Mouse (Mus musculus) ES-E14 (cell line): Measurements from ENCODE around the gene Vps50. TPM values are rescaled to one million over a fixed set of nuclear protein-coding genes. Genes with fewer than 3 reads are reported as not detected.
A peak's percentile ranks its signal among the peaks of the same experiment; 100 is the strongest.
"Not testable (repeated sequence)": the region's sequence is repeated elsewhere in the genome, so short reads cannot be mapped to it uniquely, and the experiment has no call there.

Experiments
- DNase-seq: peaks from one replicate; pipeline ENCODE4 v3.0.0-alpha.2; 2013; ENCODE audit warnings: low read depth, low spot score
- H3K27ac ChIP-seq: 2 replicates; pipeline ENCODE4 v1.5.1; 2012; ENCODE audit warnings: low read depth, mild to moderate bottlenecking, low read length, moderate library complexity, mixed read lengths; ENCODE audit not compliant: poor library complexity, insufficient read depth, severe bottlenecking
- H3K36me3 ChIP-seq: 2 replicates; pipeline ENCODE4 v1.6.1; 2012; ENCODE audit warnings: mild to moderate bottlenecking, low read length, moderate library complexity, mixed read lengths; ENCODE audit not compliant: control insufficient read depth, poor library complexity, insufficient read depth, severe bottlenecking
- H3K4me1 ChIP-seq, 2 experiments: fragments of 150-350 bp in 1 of 2; sonication (generic) in 1 of 2; 2 replicates each; pipeline ENCODE4 v1.6.1; 2012; ENCODE audit warnings: low read length in 2 of 2, mild to moderate bottlenecking in 1 of 2, mixed read lengths in 1 of 2; ENCODE audit not compliant: control insufficient read depth in 2 of 2, insufficient read depth in 2 of 2, poor library complexity in 1 of 2
- H3K4me3 ChIP-seq, 2 experiments: fragments of 150-350 bp in 1 of 2; sonication (generic) in 1 of 2; 2 replicates each; pipeline ENCODE4 v1.5.1; 2012; ENCODE audit warnings: low read length in 2 of 2, low read depth in 1 of 2, mild to moderate bottlenecking in 1 of 2, mixed read lengths in 1 of 2; ENCODE audit not compliant: insufficient read depth in 1 of 2, poor library complexity in 1 of 2, severe bottlenecking in 1 of 2
- H3K9ac ChIP-seq: 2 replicates; pipeline ENCODE4 v1.6.1; 2012; ENCODE audit warnings: low read depth, mild to moderate bottlenecking, low read length, mixed read lengths; ENCODE audit not compliant: poor library complexity, insufficient read depth, severe bottlenecking
- H3K9me3 ChIP-seq: fragments of 150-350 bp; sonication (generic); 2 replicates; pipeline ENCODE4 v1.6.1; 2012; ENCODE audit warnings: low read depth, mild to moderate bottlenecking, low read length; ENCODE audit not compliant: control insufficient read depth, insufficient read depth
- CHD2 ChIP-seq: IDR thresholded peaks from 2 replicates; pipeline ENCODE4 v1.6.1; 2014; ENCODE audit warnings: mild to moderate bottlenecking, low read depth, low read length, inconsistent platforms
- HCFC1 ChIP-seq: IDR thresholded peaks from 2 replicates; pipeline ENCODE4 v1.6.1; 2012; ENCODE audit warnings: low read length, inconsistent platforms, borderline replicate concordance; ENCODE audit not compliant: insufficient read depth
- MAFK ChIP-seq: IDR thresholded peaks from 2 replicates; pipeline ENCODE4 v1.6.1; 2014; ENCODE audit warnings: mild to moderate bottlenecking, low read depth, low read length, inconsistent platforms; ENCODE audit not compliant: insufficient read depth
- ZC3H11A ChIP-seq: IDR thresholded peaks from 2 replicates; pipeline ENCODE4 v1.6.1; 2012; ENCODE audit warnings: low read depth, mild to moderate bottlenecking, inconsistent platforms, low read length, borderline replicate concordance
- ZNF384 ChIP-seq: IDR thresholded peaks from 2 replicates; pipeline ENCODE4 v1.6.1; 2012; ENCODE audit warnings: low read depth, low read length, inconsistent platforms
- in situ Hi-C, 2 experiments: fragments of 600-800 bp; cut with MboI; formaldehyde crosslinking; loops; one replicate each; pipeline ENCODE4 v1.15.1; 2025; ENCODE audit warnings: low sequenced_read_pairs in 2 of 2, inconsistent platforms in 1 of 2; ENCODE audit not compliant: unreplicated experiment in 2 of 2
- total RNA-seq: library from RNA; depleted of rRNA; stranded (reverse); fragments of 300-350 nt; gene quantifications from 2 replicates; pipeline ENCODE4 v1.2.3, GENCODE M21; 2012

Gene Vps50
- total RNA-seq, 1 experiment, result 39.1 TPM

GRCm38 (mm10) chr6:3505289-3505688, 7.1 kb downstream of the Vps50 start:
- no peaks in the 10 kb centered on the region for H3K36me3 ChIP-seq
- H3K9me3 ChIP-seq, result no peaks in the 10 kb centered on the region
- TF ChIP-seq HCFC1 (no peak), ZNF384 (no peak), ZC3H11A (no peak), CHD2 (no peak), MAFK (no peak)
- no peak overlapping the region for H3K9ac ChIP-seq
- H3K4me1 ChIP-seq, result no peaks in the 10 kb centered on the region
- DNase-seq, result no peak
- no peak overlapping the region for H3K27ac ChIP-seq
- in situ Hi-C loops, result loop anchor here in 1 of 2 experiments (25.0 kb wide), 1 partner anchor 232 kb away; no protein-coding TSS in a partner anchor
- no peak overlapping the region for H3K4me3 ChIP-seq

- no peak for TF ChIP-seq HCFC1
- no peak for TF ChIP-seq ZC3H11A
- no peak for TF ChIP-seq ZNF384
- no peak for TF ChIP-seq CHD2
- no peak for TF ChIP-seq MAFK
- no peak overlapping the region for H3K4me3 ChIP-seq
- H3K9ac ChIP-seq, result no peak overlapping the region
- in situ Hi-C loops, result loop anchor here in 1 of 2 experiments (25.0 kb wide), 1 partner anchor 230 kb away; no protein-coding TSS in a partner anchor
- no peaks in the 10 kb centered on the region for H3K4me1 ChIP-seq
- no peaks in the 10 kb centered on the region for H3K9me3 ChIP-seq
- no peak overlapping the region for H3K27ac ChIP-seq
- no peaks in the 10 kb centered on the region for H3K36me3 ChIP-seq
- no peak for DNase-seq
These were observed 8.9 kb downstream of the Vps50 start for GRCm38 (mm10) chr6:3507078-3507477.

- in situ Hi-C loops, result loop anchor here in 1 of 2 experiments (25.0 kb wide), 1 partner anchor 229 kb away; no protein-coding TSS in a partner anchor
- not testable (repeated sequence) for DNase-seq, H3K4me1 ChIP-seq, H3K9me3 ChIP-seq, H3K9ac ChIP-seq, H3K4me3 ChIP-seq, H3K27ac ChIP-seq, H3K36me3 ChIP-seq
These were observed 10.0 kb downstream of the Vps50 start for GRCm38 (mm10) chr6:3508151-3508550.

- H3K9me3 ChIP-seq, result no peaks in the 10 kb centered on the region
- H3K4me3 ChIP-seq, result no peak overlapping the region
- no peak overlapping the region for H3K27ac ChIP-seq
- H3K36me3 ChIP-seq, result no peaks in the 10 kb centered on the region
- no peak for TF ChIP-seq HCFC1
- 0 out of 2 replicates have a peak, but pooled peaks have one; percentile 41 for TF ChIP-seq ZC3H11A
- TF ChIP-seq MAFK, result no peak
- TF ChIP-seq ZNF384, result no peak
- no peak for TF ChIP-seq CHD2
- H3K4me1 ChIP-seq, result no peaks in the 10 kb centered on the region
- no peak overlapping the region for H3K9ac ChIP-seq
- in situ Hi-C loops, result loop anchor here in 1 of 2 experiments (25.0 kb wide), 1 partner anchor 228 kb away; no protein-coding TSS in a partner anchor
- DNase-seq, result no peak
These were observed 11.6 kb downstream of the Vps50 start for GRCm38 (mm10) chr6:3509782-3510181.

- Histone ChIP-seq H3K4me3 (no peak overlapping the region), H3K27ac (no peak overlapping the region), H3K9ac (no peak overlapping the region), H3K4me1 (no peaks in the 10 kb centered on the region), H3K36me3 (no peaks in the 10 kb centered on the region), H3K9me3 (no peaks in the 10 kb centered on the region)
- TF ChIP-seq ZNF384 (no peak), HCFC1 (no peak)
- no peak for DNase-seq
- in situ Hi-C loops, result loop anchor here in 1 of 2 experiments (25.0 kb wide), 1 partner anchor 226 kb away; no protein-coding TSS in a partner anchor
These were observed 12.9 kb downstream of the Vps50 start for GRCm38 (mm10) chr6:3511116-3511515.
